Mouse (Mus musculus) stomach, embryonic 14.5 days (tissue): ENCODE data around the gene Sap25. TPM values are rescaled to one million over a fixed set of nuclear protein-coding genes. Genes with fewer than 3 reads are reported as not detected.

Source experiments
- ATAC-seq: fragments of 200-750 bp; cut with Nextera tagmentation; 2 replicates; pipeline ENCODE4 v1.8.0; 2017; ENCODE audit warnings: low read depth, moderate TSS enrichment; ENCODE audit not compliant: insufficient number of reproducible peaks, insufficient read depth, low FRiP score
- H3K27ac ChIP-seq: fragments of 300-500 bp; sonication (generic); 2 replicates; pipeline ENCODE4 v1.5.1; 2014; ENCODE audit warnings: mild to moderate bottlenecking, low read length, moderate library complexity, mixed read lengths
- H3K27me3 ChIP-seq: fragments of 300-500 bp; sonication (generic); 2 replicates; pipeline ENCODE4 v1.6.1; 2014; ENCODE audit warnings: low read length, control low read depth, mixed read lengths; ENCODE audit not compliant: control insufficient read depth, insufficient read depth
- H3K36me3 ChIP-seq: fragments of 300-500 bp; sonication (generic); 2 replicates; pipeline ENCODE4 v1.6.1; 2014; ENCODE audit warnings: mild to moderate bottlenecking, control low read depth, low read length, moderate library complexity, mixed read lengths; ENCODE audit not compliant: control insufficient read depth, insufficient read depth
- H3K4me1 ChIP-seq: fragments of 300-500 bp; sonication (generic); 2 replicates; pipeline ENCODE4 v1.6.1; 2014; ENCODE audit warnings: low read length, control low read depth, mixed read lengths; ENCODE audit not compliant: control insufficient read depth, insufficient read depth
- H3K4me2 ChIP-seq: fragments of 300-500 bp; sonication (generic); replicated peaks from 2 replicates; pipeline ENCODE4 v1.6.1; 2014; ENCODE audit warnings: low read depth, low read length, control low read depth
- H3K4me3 ChIP-seq: fragments of 300-500 bp; sonication (generic); 2 replicates; pipeline ENCODE4 v1.5.1; 2014; ENCODE audit warnings: low read depth, low read length, control low read depth
- H3K9ac ChIP-seq: fragments of 300-500 bp; sonication (generic); replicated peaks from 2 replicates; pipeline ENCODE4 v1.6.1; 2014; ENCODE audit warnings: low read depth, mild to moderate bottlenecking, control low read depth, low read length, moderate library complexity, mixed read lengths
- H3K9me3 ChIP-seq: fragments of 300-500 bp; sonication (generic); 2 replicates; pipeline ENCODE4 v1.6.1; 2016; ENCODE audit warnings: low read depth, low read length, control low read depth; ENCODE audit not compliant: control insufficient read depth
- WGBS: fragments of 180-500 bp; shearing (Covaris S2); extraction: QIAGEN DNeasy Blood & Tissue Kit; methylation state at CpG from one replicate; pipeline ENCODE4 v1.1.7; 2014; 5-methylcytosine and 5-hydroxymethylcytosine counted together
- polyA plus RNA-seq: library from polyadenylated mRNA; unstranded; fragments of >200 nt; fragmentation: Nextera tagmentation; extraction: Ambion mirVana; gene quantifications from 2 replicates; pipeline ENCODE4 v1.2.1, GENCODE M21; 2014

Gene Sap25
- polyA plus RNA-seq, 1 experiment from 2014 or later, result 9.8 TPM

- H3K27ac ChIP-seq, result no peak overlapping the region
- H3K9me3 ChIP-seq, result no peaks in the 10 kb centered on the region
- H3K4me3 ChIP-seq, result no peak overlapping the region
- no peaks in the 10 kb centered on the region for H3K36me3 ChIP-seq
- H3K27me3 ChIP-seq, result no peaks in the 10 kb centered on the region
- WGBS, result 68% methylated on average over 3 of the region's 3 CpGs
- H3K4me2 ChIP-seq, result no peak overlapping the region
- H3K4me1 ChIP-seq, result no peaks in the 10 kb centered on the region
- no peak overlapping the region for H3K9ac ChIP-seq
- no peak for ATAC-seq
Measured at GRCm38 (mm10) chr5:137689974-137690373, 48.8 kb downstream of the Sap25 start.

DNA sequence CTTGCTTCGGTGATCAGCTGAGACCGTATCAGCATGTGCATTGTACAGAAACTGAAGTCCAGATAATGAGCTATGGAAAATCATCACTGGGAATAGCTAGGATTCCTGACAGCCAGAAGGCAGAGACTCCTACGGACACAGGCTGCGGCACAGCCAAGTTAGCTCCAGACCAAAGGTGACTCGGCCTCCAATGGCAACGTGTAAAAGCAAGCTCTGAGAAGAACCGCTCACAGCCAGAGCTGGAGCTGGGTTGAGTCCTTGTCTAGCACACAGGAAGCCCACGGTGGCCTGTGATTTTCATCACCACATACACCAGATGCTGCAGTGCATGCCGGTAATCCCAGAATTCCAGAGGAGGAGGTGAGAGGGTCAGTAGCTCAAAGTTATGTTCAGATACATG, 49.4 kb downstream of the Sap25 start:
- H3K27me3 ChIP-seq, result no peaks in the 10 kb centered on the region
- no peak overlapping the region for H3K4me2 ChIP-seq
- H3K9ac ChIP-seq, result no peak overlapping the region
- H3K36me3 ChIP-seq, result no peaks in the 10 kb centered on the region
- 48% methylated on average over 9 of the region's 9 CpGs for WGBS
- ATAC-seq, result no peak
- H3K4me1 ChIP-seq, result no peaks in the 10 kb centered on the region
- H3K27ac ChIP-seq, result no peak overlapping the region
- H3K4me3 ChIP-seq, result no peak overlapping the region
- no peaks in the 10 kb centered on the region for H3K9me3 ChIP-seq

DNA sequence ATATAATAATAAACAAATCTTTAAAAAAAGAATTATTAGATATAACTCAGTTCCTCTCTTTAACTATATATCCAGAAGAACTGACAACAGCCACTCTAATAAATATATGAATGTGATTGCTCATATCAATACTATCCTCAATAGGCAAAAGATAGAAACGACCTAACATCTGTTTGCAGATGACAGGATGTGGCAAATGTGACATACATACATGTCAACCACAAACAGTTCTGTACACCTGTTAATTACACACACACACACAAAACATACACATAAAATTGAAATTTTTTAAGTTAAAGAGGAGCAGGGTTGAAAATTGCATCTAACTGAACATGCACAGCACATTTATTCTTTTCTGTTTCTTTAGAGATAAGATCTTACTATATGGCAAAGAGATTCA, 50.7 kb downstream of the Sap25 start:
- Histone ChIP-seq H3K9me3 (no peaks in the 10 kb centered on the region), H3K4me2 (no peak overlapping the region), H3K4me1 (no peaks in the 10 kb centered on the region), H3K4me3 (no peak overlapping the region), H3K9ac (no peak overlapping the region), H3K27ac (no peak overlapping the region), H3K36me3 (no peaks in the 10 kb centered on the region), H3K27me3 (no peaks in the 10 kb centered on the region)
- 75% methylated on average over 1 of the region's 1 CpGs for WGBS
- no peak for ATAC-seq

Other genes with a start within 250 kb of the Sap25 start
- 1.1 and 1.5 TPM in 2 replicates for gene Zan, start 164.3 kb upstream of the Sap25 start, polyA plus RNA-seq
- gene Pop7, start 138.8 kb upstream of the Sap25 start, polyA plus RNA-seq, result 51.7 and 56.2 TPM in 2 replicates
- gene Gigyf1, start 122.8 kb upstream of the Sap25 start, polyA plus RNA-seq, result 16.0 and 16.3 TPM in 2 replicates
- gene Epo, start 108.1 kb upstream of the Sap25 start, polyA plus RNA-seq, result 0.38 TPM in 1 of 2 replicates, not detected in the other
- gene Gnb2, start 107.8 kb upstream of the Sap25 start, polyA plus RNA-seq, result 404 and 443 TPM in 2 replicates
- 6.7 and 7.3 TPM in 2 replicates for gene Actl6b, start 87.8 kb upstream of the Sap25 start, polyA plus RNA-seq
- 0.43 and 0.46 TPM in 2 replicates for gene Tfr2, start 71.5 kb upstream of the Sap25 start, polyA plus RNA-seq
- gene Mospd3, start 40.3 kb upstream of the Sap25 start, polyA plus RNA-seq, result 32.3 and 34.2 TPM in 2 replicates
- gene Pcolce, start 27.6 kb upstream of the Sap25 start, polyA plus RNA-seq, result 143 and 145 TPM in 2 replicates
- 0.14 and 0.20 TPM in 2 replicates for gene Fbxo24, start 12.3 kb upstream of the Sap25 start, polyA plus RNA-seq
- 37.1 and 39.2 TPM in 2 replicates for gene Lrch4, start 12.2 kb upstream of the Sap25 start, polyA plus RNA-seq
- gene Gm20605, start 12.2 kb upstream of the Sap25 start, polyA plus RNA-seq, result 8.1 and 10.7 TPM in 2 replicates
- 0.17 TPM in 1 of 2 replicates, not detected in the other for gene Irs3, start 4.4 kb downstream of the Sap25 start, polyA plus RNA-seq
- gene Agfg2, start 43.4 kb downstream of the Sap25 start, polyA plus RNA-seq, result 12.9 and 13.2 TPM in 2 replicates
- 1.0 and 1.4 TPM in 2 replicates for gene Nyap1, start 100.3 kb downstream of the Sap25 start, polyA plus RNA-seq
- gene Tsc22d4, start 104.4 kb downstream of the Sap25 start, polyA plus RNA-seq, result 118 and 132 TPM in 2 replicates
- 32.7 and 38.1 TPM in 2 replicates for gene Ppp1r35, start 137.5 kb downstream of the Sap25 start, polyA plus RNA-seq
- gene Mepce, start 146.3 kb downstream of the Sap25 start, polyA plus RNA-seq, result 13.6 and 17.6 TPM in 2 replicates
- gene Zcwpw1, start 146.5 kb downstream of the Sap25 start, polyA plus RNA-seq, result 22.3 and 23.3 TPM in 2 replicates
- gene Pilra, start 194.9 kb downstream of the Sap25 start, polyA plus RNA-seq, result 1.4 and 1.9 TPM in 2 replicates
- 0.59 and 0.67 TPM in 2 replicates for gene Pilrb1, start 216.8 kb downstream of the Sap25 start, polyA plus RNA-seq
- 0.70 and 1.1 TPM in 2 replicates for gene Pilrb2, start 230.5 kb downstream of the Sap25 start, polyA plus RNA-seq